Mouse (Mus musculus): ENCODE measurements around the gene Nrtn. TPM values are rescaled to one million over a fixed set of nuclear protein-coding genes. Genes with fewer than 3 reads are reported as not detected.

Nrtn gene
- total and polyA plus RNA-seq, 3 experiments = 0.25 TPM; not detected in 2

GRCm38 (mm10) chr17:56751404-56752072 is 5.8 kb downstream of the Nrtn start:
- dilution Hi-C loops (cut with MboI; ENCODE audit: extremely low pct_ligation_motif_present, extremely low pct_unique_long_range_greater_than_20kb, low sequenced_read_pairs) = no loop called here
- TF ChIP-seq HCFC1 (IDR thresholded peaks at IDR 0.05; ENCODE audit: low read depth, low read length) (no peak), USF2 (conservative IDR thresholded peaks at IDR 0.05; ENCODE audit: low read depth, low read length) (no peak)
- Histone ChIP-seq H3K9ac (ENCODE audit: insufficient read depth, low read depth) (no peak overlapping the region), H3K27ac (ENCODE audit: insufficient read depth, low read depth) (no peak overlapping the region), H3K79me2 (replicated peaks; ENCODE audit: control insufficient read depth, extremely low read depth, insufficient read depth, poor library complexity, severe bottlenecking) (no peaks in the 10 kb centered on the region), H3K4me3 (replicated peaks in 1 of 3; ENCODE audit: low read depth in 2 of 3, low read length in 2 of 3, poor library complexity in 1 of 3) (no peak overlapping the region), H3K36me3 (replicated peaks in 1 of 2; ENCODE audit: control insufficient read depth in 1 of 2, insufficient read depth in 1 of 2, low read length in 1 of 2) (no peaks in the 10 kb centered on the region), H3K9me3 (replicated peaks; ENCODE audit: low read length) (peaks cover 32% of the 10 kb centered on the region), H3K4me2 (ENCODE audit: insufficient read depth, low read depth, poor library complexity, severe bottlenecking) (no peak overlapping the region), H3K27me3 (replicated peaks) (peaks cover 61% of the 10 kb centered on the region), H3K4me1 (ENCODE audit: control insufficient read depth in 1 of 2, insufficient read depth in 2 of 2) (no peaks in the 10 kb centered on the region)
- in situ Hi-C loops (cut with MboI; ENCODE audit: low pct_ligation_motif_present, low pct_unique_long_range_greater_than_20kb, low sequenced_read_pairs) = no loop called here
- DNase-seq (ENCODE audit: extremely low read depth) = no peak

- H3K9me3 ChIP-seq (replicated peaks; ENCODE audit: low read length) = peaks cover 12% of the 10 kb centered on the region
- H3K36me3 ChIP-seq (replicated peaks in 1 of 2; ENCODE audit: control insufficient read depth in 1 of 2, insufficient read depth in 1 of 2, low read length in 1 of 2) = no peaks in the 10 kb centered on the region
- no peak for DNase-seq (ENCODE audit: extremely low read depth)
- no peak overlapping the region for H3K4me2 ChIP-seq (ENCODE audit: insufficient read depth, low read depth, poor library complexity, severe bottlenecking)
- H3K4me3 ChIP-seq (replicated peaks in 1 of 3; ENCODE audit: low read depth in 2 of 3, low read length in 2 of 3, poor library complexity in 1 of 3) = no peak overlapping the region
- 0 out of 4 replicates have a peak, but pooled peaks cover 0 to 2% of the 10 kb centered on the region in 2 experiments for H3K4me1 ChIP-seq (ENCODE audit: control insufficient read depth in 1 of 2, insufficient read depth in 2 of 2)
- H3K27ac ChIP-seq (ENCODE audit: insufficient read depth, low read depth) = no peak overlapping the region
- no peak overlapping the region for H3K9ac ChIP-seq (ENCODE audit: insufficient read depth, low read depth)
- dilution Hi-C loops (cut with MboI; ENCODE audit: extremely low pct_ligation_motif_present, extremely low pct_unique_long_range_greater_than_20kb, low sequenced_read_pairs) = no loop called here
- in situ Hi-C loops (cut with MboI; ENCODE audit: low pct_ligation_motif_present, low pct_unique_long_range_greater_than_20kb, low sequenced_read_pairs) = no loop called here
- peaks cover 67% of the 10 kb centered on the region for H3K27me3 ChIP-seq (replicated peaks)
- TF ChIP-seq CTCF (conservative IDR thresholded peaks at IDR 0.05 in 1 of 2, IDR thresholded peaks at IDR 0.05 in 1 of 2; ENCODE audit: low read depth in 2 of 2, low read length in 2 of 2) (no peak), RAD21 (IDR thresholded peaks at IDR 0.05; ENCODE audit: low read depth, low read length) (no peak), TBP (conservative IDR thresholded peaks at IDR 0.05; ENCODE audit: low read depth, low read length) (no peak), POLR2A (IDR thresholded peaks at IDR 0.05; ENCODE audit: low read depth, low read length) (no peak), GABPA (IDR thresholded peaks at IDR 0.05; ENCODE audit: insufficient replicate concordance, low read depth, low read length) (no peak), MAX (IDR thresholded peaks at IDR 0.05; ENCODE audit: low read length) (no peak), MYC (IDR thresholded peaks at IDR 0.05; ENCODE audit: low read depth, low read length) (no peak), ETS1 (conservative IDR thresholded peaks at IDR 0.05; ENCODE audit: low read depth, low read length) (no peak), USF1 (IDR thresholded peaks at IDR 0.05; ENCODE audit: low read depth, low read length) (no peak), BHLHE40 (IDR thresholded peaks at IDR 0.05; ENCODE audit: low read depth, low read length) (no peak), MXI1 (IDR thresholded peaks at IDR 0.05; ENCODE audit: low read depth, low read length) (no peak), JUN (IDR thresholded peaks at IDR 0.05; ENCODE audit: insufficient read depth, low read depth, low read length) (no peak), ZC3H11A (IDR thresholded peaks at IDR 0.05; ENCODE audit: low read depth, low read length) (no peak)
- no peaks in the 10 kb centered on the region for H3K79me2 ChIP-seq (replicated peaks; ENCODE audit: control insufficient read depth, extremely low read depth, insufficient read depth, poor library complexity, severe bottlenecking)
These were observed 13.2 kb downstream of the Nrtn start for GRCm38 (mm10) chr17:56744173-56744572.
